Mouse (Mus musculus) embryonic facial prominence, embryonic 11.5 days (tissue): ENCODE results near the gene Nub1. TPM values are rescaled to one million over a fixed set of nuclear protein-coding genes. Genes with fewer than 3 reads are reported as not detected.
"Not testable (repeated sequence)": the region's sequence is repeated elsewhere in the genome, so short reads cannot be mapped to it uniquely, and the experiment has no call there.

Experiments used
- ATAC-seq: fragments of 200-750 bp; cut with Nextera tagmentation; replicated peaks from 2 replicates; pipeline ENCODE4 v1.8.0; 2017; ENCODE audit warnings: low read depth; ENCODE audit not compliant: insufficient number of reproducible peaks, low FRiP score, low TSS enrichment
- DNase-seq: peaks from one replicate; pipeline ENCODE4 v3.0.0-alpha.2; 2015; ENCODE audit warnings: low spot score
- H3K27ac ChIP-seq: fragments of 300-500 bp; sonication (generic); replicated peaks from 2 replicates; pipeline ENCODE4 v1.5.1; 2014; ENCODE audit warnings: mild to moderate bottlenecking, low read depth, low read length, control low read depth
- H3K27me3 ChIP-seq: fragments of 300-500 bp; sonication (generic); 2 replicates; pipeline ENCODE4 v1.6.1; 2014; ENCODE audit warnings: mild to moderate bottlenecking, low read length, moderate library complexity, mixed read lengths; ENCODE audit not compliant: control insufficient read depth, insufficient read depth
- H3K36me3 ChIP-seq: fragments of 300-500 bp; sonication (generic); replicated peaks from 2 replicates; pipeline ENCODE4 v1.6.1; 2014; ENCODE audit warnings: low read depth, mild to moderate bottlenecking, low read length, moderate library complexity, mixed read lengths; ENCODE audit not compliant: control insufficient read depth, insufficient read depth
- H3K4me1 ChIP-seq: fragments of 300-500 bp; sonication (generic); 2 replicates; pipeline ENCODE4 v1.6.1; 2014; ENCODE audit warnings: low read length, mixed read lengths; ENCODE audit not compliant: control insufficient read depth, insufficient read depth
- H3K4me2 ChIP-seq: fragments of 300-500 bp; sonication (generic); 2 replicates; pipeline ENCODE4 v1.6.1; 2014; ENCODE audit warnings: low read depth, mild to moderate bottlenecking, control low read depth, low read length, moderate library complexity
- H3K4me3 ChIP-seq: fragments of 300-500 bp; sonication (generic); 2 replicates; pipeline ENCODE4 v1.5.1; 2014; ENCODE audit warnings: low read depth, low read length, control low read depth
- H3K9ac ChIP-seq: fragments of 300-500 bp; sonication (generic); replicated peaks from 2 replicates; pipeline ENCODE4 v1.6.1; 2014; ENCODE audit warnings: mild to moderate bottlenecking, control low read depth, low read length
- H3K9me3 ChIP-seq: fragments of 300-500 bp; sonication (generic); replicated peaks from 2 replicates; pipeline ENCODE4 v1.6.1; 2016; ENCODE audit warnings: mild to moderate bottlenecking, low read length, inconsistent platforms, mixed read lengths; ENCODE audit not compliant: control insufficient read depth
- WGBS: fragments of 180-500 bp; shearing (Covaris S2); extraction: QIAGEN DNeasy Blood & Tissue Kit; methylation state at CpG from one replicate; pipeline ENCODE4 v1.1.7; 2014; 5-methylcytosine and 5-hydroxymethylcytosine counted together
- polyA plus RNA-seq: library from polyadenylated mRNA; unstranded; fragments of >200 nt; fragmentation: Nextera tagmentation; extraction: Ambion mirVana; gene quantifications from 2 replicates; pipeline ENCODE4 v1.2.1, GENCODE M21; 2014

Nub1 gene
- polyA plus RNA-seq, 1 experiment from 2014 or later: 38.6 TPM

DNA sequence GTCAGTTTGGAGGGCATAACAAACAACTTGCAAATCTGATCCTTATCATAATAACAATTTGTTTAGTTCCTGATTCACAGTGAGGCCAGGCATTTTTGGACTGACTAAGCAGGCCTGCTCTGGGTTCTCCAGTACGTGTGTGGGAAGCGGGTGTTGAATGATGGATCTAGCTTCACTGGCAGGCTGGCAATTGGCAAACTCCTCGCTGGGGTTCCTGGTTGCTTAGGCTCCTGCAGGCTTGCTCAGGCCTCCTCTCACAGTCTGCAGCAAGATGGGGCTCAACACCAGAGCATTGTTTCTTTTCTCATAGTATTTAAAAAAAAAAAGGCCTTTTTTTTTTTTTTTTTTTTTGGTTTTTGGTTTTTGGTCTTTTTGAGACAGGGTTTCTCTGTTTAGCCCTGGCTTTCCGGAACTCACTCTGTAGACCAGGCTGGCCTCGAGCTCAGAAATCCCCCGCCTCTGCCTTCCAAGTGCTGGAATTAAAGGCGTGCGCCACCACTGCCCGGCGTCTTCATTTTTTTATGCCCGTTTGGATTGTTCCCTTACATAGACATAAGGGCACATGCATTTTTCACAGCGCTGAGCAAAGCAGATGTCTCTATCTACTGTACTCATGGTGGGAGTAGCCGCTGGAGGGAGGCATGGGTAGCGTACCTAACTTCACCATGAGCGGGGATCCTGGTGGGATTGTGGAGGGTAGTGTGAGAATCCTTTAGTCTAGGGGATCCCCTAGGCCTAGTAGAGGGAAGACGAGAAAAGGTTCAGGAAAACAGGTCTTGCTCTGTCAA lies 560 bp upstream of the Nub1 start:
- H3K4me3 ChIP-seq: peak overlapping the region; percentile 85
- ATAC-seq (peak; percentile 37), DNase-seq (peak; percentile 6)
- H3K27me3 ChIP-seq: no peaks in the 10 kb centered on the region
- no peaks in the 10 kb centered on the region for H3K36me3 ChIP-seq
- no peaks in the 10 kb centered on the region for H3K4me1 ChIP-seq
- peak overlapping the region; percentile 75 for H3K27ac ChIP-seq
- peak overlapping the region; percentile 50 for H3K9ac ChIP-seq
- 32% methylated on average over 16 of the region's 16 CpGs for WGBS
- H3K4me2 ChIP-seq: peak overlapping the region; percentile 34
- no peaks in the 10 kb centered on the region for H3K9me3 ChIP-seq

DNA sequence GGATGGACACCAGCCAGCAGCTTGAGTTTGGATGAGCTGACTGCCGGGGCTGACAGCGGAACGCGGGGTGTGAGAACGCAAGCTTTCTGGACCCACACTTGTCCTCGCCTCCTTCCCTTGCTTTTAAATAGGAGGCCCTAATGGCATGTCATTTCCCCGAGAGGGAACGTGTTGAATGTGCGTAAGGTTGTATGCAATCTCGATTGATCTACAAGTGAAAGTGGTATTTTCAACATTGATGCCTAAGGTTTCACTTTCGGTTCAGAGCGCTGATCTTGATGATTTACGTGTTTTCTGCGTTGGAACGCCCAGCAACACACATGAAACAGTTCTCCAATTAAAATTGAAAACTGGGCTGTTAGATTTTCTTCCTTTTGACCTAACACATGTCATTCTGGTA lies 844 bp downstream of the Nub1 start:
- H3K36me3 ChIP-seq: no peaks in the 10 kb centered on the region; the same call in 1 of the 2 replicates
- ATAC-seq (no peak), DNase-seq (no peak)
- peak overlapping the region; percentile 23 for H3K4me2 ChIP-seq
- no peaks in the 10 kb centered on the region for H3K9me3 ChIP-seq
- H3K9ac ChIP-seq: peak overlapping the region; percentile 75
- H3K4me1 ChIP-seq: no peaks in the 10 kb centered on the region
- peak overlapping the region; percentile 85 for H3K4me3 ChIP-seq
- H3K27ac ChIP-seq: peak overlapping the region; percentile 60; the same call in 1 of the 2 replicates
- H3K27me3 ChIP-seq: no peaks in the 10 kb centered on the region
- under 1% methylated on average over 15 of the region's 15 CpGs for WGBS

DNA sequence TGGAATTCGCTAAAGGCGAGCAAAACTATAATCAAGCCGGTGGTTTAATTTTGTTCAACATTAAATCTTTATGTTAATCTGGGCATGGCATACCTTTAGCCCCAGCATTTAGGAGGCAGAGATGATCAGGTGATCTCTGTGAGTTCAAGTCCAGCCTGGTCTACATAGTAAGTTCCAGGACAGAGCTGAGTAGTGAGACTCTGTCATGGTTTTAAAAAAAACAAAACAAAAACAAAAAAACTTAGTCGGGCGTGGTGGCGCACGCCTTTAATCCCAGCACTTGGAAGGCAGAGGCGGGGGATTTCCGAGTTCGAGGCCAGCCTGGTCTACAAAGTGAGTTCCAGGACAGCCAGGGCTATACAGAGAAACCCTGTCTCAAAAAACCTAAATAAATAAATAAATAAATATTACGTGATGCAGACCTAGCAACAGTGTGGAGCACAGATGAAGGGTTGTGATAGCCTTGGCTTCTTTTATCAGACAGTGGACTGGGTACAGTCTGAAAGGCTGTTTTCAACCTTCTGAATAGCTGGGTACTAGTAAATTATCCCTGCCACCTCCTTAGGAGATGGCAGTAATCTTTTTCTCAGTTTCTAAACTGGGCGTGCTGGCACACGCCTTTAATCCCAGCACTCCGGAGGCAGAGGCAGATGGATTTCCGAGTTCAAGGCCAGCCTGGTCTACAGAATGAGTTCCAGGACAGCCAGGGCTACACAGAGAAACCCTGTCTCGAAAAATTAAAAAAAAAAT lies 1.5 kb downstream of the Nub1 start:
- not testable (repeated sequence) for H3K9me3 ChIP-seq, ATAC-seq, H3K4me1 ChIP-seq, H3K9ac ChIP-seq, DNase-seq, H3K27ac ChIP-seq, H3K36me3 ChIP-seq, H3K27me3 ChIP-seq
- Histone ChIP-seq H3K4me2 (peak overlapping the region; percentile 23; the same call in 1 of the 2 replicates), H3K4me3 (peak overlapping the region; percentile 85; the same call in 1 of the 2 replicates)
- 79% methylated on average over 16 of the region's 16 CpGs for WGBS

DNA sequence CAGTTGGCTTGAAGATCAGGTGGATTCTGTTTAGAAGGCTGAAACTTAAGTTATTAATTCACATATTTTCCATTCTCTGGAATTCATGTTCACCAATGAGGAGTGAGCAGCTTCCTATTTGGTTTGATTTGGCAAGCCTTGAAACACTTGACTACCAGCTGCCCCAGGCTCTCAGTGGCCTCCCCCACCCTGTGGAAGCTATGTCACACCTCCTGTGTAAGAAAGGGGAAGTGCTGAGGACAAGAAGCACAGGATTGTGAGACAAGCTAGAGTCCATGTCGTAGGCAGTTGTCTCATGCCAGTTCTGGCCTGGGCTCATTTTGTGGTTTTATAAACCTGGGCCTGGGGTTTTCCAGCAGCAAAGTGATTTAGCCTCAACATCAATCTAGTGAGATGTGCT lies 2.4 kb downstream of the Nub1 start:
- Histone ChIP-seq H3K9ac (no peak overlapping the region), H3K27me3 (no peaks in the 10 kb centered on the region), H3K4me3 (no peak overlapping the region), H3K27ac (no peak overlapping the region), H3K4me1 (no peaks in the 10 kb centered on the region), H3K9me3 (no peaks in the 10 kb centered on the region), H3K4me2 (no peak overlapping the region), H3K36me3 (no peaks in the 10 kb centered on the region; the same call in none of the 2 replicates)
- no peak for DNase-seq
- no peak for ATAC-seq
- 77% methylated on average over 1 of the region's 1 CpGs for WGBS

DNA sequence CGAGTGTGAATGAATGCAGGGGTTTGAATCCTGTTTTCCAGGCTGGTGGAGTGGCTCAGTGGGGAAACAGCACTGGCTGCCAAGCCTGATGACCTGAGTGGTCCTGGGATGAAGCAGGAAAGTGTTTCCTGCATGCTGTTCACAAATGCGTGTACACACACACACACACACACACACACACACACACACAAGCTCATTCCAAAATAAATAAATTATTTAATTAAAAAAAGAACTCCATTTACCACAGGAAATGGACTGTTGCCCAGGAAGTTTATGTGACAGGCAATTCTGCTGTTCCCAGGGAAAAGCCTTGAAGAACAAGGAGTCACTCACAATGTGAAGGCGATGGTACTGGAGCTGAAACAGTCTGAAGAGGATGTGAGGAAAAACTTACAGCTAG lies 11.4 kb downstream of the Nub1 start:
- no peak overlapping the region for H3K4me2 ChIP-seq
- DNase-seq (no peak), ATAC-seq (no peak)
- WGBS: 85% methylated on average over 3 of the region's 3 CpGs
- no peaks in the 10 kb centered on the region for H3K9me3 ChIP-seq
- no peaks in the 10 kb centered on the region for H3K4me1 ChIP-seq
- no peaks in the 10 kb centered on the region; the same call in 1 of the 2 replicates for H3K36me3 ChIP-seq
- H3K27me3 ChIP-seq: no peaks in the 10 kb centered on the region
- H3K27ac ChIP-seq: no peak overlapping the region
- H3K4me3 ChIP-seq: no peak overlapping the region
- no peak overlapping the region for H3K9ac ChIP-seq

DNA sequence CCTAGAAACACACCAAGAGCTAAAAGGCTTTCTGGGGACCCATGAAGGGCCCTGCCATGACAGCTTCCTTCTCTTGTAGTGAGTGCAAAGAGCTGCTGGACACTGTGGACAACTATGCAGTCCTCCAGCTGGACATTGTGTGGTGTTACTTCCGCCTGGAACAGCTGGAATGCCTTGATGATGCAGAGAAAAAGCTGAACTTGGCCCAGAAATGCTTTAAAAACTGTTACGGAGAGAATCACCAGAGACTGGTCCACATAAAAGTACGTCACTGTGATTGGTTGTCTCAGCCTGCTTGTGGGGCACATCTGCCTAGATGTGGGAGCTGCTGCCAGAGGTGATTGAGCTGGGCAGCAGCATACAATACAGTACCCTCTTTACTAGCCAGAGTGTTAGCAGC lies 15.9 kb downstream of the Nub1 start:
- Histone ChIP-seq H3K9me3 (no peaks in the 10 kb centered on the region), H3K36me3 (peaks cover 4% of the 10 kb centered on the region), H3K27ac (no peak overlapping the region), H3K9ac (no peak overlapping the region), H3K27me3 (no peaks in the 10 kb centered on the region), H3K4me3 (no peak overlapping the region), H3K4me1 (no peaks in the 10 kb centered on the region), H3K4me2 (no peak overlapping the region)
- WGBS: 87% methylated on average over 3 of the region's 3 CpGs
- no peak for ATAC-seq
- DNase-seq: no peak

DNA sequence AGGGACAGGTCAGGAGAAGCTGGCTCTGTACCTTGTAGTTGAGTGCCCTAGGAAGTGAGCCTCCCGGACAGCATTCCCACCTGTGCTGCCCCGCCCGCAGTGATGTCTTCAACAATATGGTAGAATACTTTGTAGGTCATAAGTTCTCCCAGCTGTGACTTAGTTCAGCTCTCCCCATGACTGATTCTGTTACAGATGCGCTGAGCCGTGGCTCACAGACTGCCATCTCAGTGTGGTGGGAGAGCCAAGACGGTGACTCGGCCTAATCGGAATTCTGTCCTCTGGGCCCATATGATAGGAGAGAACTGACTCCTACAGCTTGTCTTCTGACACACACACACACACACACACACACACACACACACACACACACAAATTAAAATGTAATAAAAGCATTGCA lies 19.3 kb downstream of the Nub1 start:
- Histone ChIP-seq H3K4me2 (no peak overlapping the region), H3K27me3 (no peaks in the 10 kb centered on the region), H3K36me3 (peaks cover 6% of the 10 kb centered on the region), H3K9me3 (no peaks in the 10 kb centered on the region), H3K27ac (no peak overlapping the region), H3K9ac (no peak overlapping the region), H3K4me1 (no peaks in the 10 kb centered on the region), H3K4me3 (no peak overlapping the region)
- ATAC-seq (no peak), DNase-seq (no peak)
- WGBS: 94% methylated on average over 8 of the region's 8 CpGs

DNA sequence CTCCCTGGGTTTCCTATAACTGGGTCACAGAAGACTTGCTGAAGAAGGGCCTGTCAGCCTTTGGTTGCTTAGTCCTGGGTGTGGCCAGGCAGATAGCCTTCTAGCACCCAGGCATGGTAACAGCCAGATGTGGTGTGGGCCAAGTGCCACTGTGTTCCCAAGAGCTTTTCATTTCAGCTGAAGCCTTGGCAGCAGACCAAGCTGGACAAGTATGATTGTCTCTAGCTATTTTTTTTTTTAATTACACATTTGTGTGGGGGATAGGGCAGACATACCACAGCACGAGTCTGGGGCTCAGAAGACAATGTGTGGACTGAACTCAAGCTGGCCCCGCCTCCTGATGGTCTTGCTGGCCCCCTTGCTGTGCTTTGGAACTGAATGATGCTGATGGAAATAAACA lies 24.6 kb downstream of the Nub1 start:
- H3K9ac ChIP-seq: no peak overlapping the region
- no peak overlapping the region for H3K4me3 ChIP-seq
- no peaks in the 10 kb centered on the region for H3K4me1 ChIP-seq
- no peaks in the 10 kb centered on the region for H3K27me3 ChIP-seq
- ATAC-seq (no peak), DNase-seq (no peak)
- H3K36me3 ChIP-seq: peaks cover 27% of the 10 kb centered on the region
- H3K4me2 ChIP-seq: no peak overlapping the region
- H3K9me3 ChIP-seq: no peaks in the 10 kb centered on the region; the same call in 1 of the 2 replicates
- no peak overlapping the region for H3K27ac ChIP-seq
- 60% methylated on average over 2 of the region's 2 CpGs for WGBS
